Mouse (Mus musculus) MEL-GATA-1-ER (cell line): ENCODE measurements around the gene Rcn3.
A peak's percentile ranks its signal among the peaks of the same experiment; 100 is the strongest.
"Not testable (repeated sequence)": the region's sequence is repeated elsewhere in the genome, so short reads cannot be mapped to it uniquely, and the experiment has no call there.

Source experiments
- DNase-seq: peaks from one replicate; pipeline ENCODE4 v3.0.0-alpha.2; 2012; ENCODE audit warnings: low read depth; ENCODE audit errors: extremely low read depth

Rcn3 gene

DNA sequence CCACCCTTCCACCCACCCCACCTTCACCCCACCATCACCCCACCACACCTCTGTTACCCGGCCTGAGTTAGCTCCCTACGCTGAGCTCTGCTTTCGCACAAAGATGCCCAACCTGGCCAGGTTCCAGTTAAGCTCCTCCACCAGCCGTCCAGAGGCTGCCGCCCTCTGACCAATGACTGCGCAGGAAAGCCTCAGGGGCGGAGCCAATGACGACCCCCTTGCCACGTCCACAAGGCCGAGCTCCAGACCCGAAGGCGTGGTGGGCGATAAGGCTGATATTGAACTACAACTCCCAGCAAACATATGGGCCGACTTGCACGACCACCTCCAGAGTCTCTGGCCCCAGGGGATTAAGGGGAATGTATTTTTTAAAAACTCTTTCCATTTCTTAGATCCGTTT is at the start of gene Rcn3:
TSS of gene Rcn3 (minus strand) at position 174 of the 400 bp plus-strand sequence.
- DNase-seq, result peak; percentile 89

DNA sequence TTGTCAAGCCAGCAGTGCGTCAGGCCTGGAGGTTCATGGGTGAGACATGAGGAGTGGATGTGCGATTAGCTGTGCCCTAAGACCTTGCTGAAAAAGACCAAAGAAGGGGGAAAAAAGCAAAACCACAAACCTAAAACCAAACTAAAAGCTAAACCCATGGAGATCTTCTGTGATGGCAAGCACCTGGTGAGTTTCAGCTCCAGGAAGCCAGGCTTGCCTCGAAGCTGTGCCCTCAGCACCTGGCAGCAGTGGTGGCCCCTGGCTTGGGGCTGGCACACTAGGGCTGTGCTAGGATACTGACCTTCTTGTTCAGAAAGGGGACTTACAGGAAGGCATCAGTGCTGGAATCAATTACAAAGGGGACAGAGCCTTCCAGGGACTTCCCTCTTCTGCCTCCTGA is 49.3 kb upstream of the Rcn3 start:
- DNase-seq, result no peak

DNA sequence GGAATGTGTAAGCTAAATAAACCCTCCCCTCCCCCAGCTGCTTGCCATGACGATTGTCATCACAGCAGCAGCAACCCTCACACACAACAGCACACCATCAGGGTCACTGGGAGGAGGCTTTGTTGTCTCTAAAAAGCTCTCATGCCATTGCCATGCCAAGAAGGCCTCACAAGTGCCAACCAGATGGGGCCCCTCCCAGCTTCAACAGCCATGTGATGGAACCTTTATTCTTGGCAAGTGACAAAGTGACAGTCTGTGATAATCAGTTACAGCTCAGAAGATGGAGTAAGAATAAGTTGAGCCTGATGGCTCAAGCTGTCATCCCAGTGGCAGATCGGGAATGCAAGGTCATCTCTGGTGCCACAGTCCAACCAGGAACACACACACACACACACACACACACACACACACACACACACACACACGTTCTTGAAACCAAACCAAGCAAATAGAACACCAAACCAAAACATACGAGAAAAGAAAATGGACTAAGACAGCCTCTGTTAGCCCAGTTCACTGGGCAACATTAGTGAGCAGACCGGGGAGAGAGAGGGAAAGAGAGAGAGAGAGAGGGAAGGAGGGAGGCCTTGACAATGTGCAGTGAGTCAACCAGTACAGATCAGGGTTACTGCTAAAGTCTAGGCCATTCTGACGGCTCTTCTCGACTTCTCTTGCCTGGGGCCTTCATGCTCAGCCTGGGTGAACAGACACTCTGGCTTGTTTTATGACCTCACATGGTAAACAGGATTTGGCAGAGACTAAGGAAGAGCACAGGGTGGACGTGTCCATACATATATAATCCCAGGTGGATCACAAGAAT is 48.1 kb upstream of the Rcn3 start:
- no peak for DNase-seq

DNA sequence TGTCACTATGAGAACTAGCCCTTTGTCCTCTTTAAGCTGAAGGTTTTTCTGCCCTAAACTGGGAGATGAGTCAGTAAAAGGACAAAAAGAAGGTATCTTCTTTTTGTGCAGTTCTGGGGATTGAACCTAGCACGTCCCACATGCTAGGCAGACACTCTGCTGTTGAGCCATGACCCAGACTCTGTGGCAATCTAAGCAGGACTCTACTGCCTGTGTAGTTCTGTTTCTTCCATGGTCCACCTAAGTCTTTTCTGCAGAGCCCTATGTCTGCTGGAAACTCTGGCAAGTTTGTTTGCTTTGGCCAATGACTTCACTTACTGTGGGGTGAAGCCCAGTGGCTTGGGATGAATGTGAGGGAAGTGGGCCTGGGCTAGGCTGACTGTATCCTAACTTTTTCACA is 46.4 kb upstream of the Rcn3 start:
- DNase-seq, result no peak

DNA sequence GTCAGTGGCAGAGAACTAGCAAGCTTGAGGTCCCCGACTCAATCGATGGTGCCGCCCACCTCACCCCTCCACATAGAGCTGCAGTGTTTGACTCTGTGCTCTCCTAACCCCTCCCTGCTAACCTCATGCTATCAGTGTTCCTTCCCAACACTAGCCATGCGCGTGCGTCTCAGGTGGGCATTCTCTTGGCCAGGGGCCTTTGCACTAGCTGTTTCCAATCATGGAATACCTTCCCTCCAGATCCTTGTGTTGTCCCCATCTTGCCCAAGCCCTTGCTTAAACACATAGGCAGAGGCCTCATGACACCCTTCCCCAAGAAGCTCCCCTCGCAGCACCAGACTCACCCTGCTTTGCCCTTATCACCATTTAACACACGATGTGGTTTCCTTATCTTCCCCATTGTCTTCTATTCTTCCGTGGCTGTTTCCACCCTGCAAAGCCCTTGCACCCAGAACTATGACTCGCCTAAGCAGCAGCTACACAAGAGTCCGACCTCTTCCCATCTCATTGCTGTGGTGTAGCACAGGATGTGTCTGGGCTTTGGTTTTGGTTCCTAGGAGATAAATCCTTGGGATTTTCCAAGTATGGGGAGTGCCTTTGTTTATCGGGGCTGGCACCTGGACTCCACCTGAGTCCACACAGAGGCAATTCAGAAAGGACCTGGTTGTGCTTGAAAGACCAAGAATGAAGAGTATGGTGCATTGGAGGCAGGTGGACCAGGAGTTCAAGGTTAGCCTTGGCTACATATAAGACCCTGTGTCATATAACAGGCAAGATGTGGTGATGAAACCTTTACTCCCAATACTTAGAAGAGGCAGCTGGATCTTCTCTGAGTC is 45.4 kb upstream of the Rcn3 start:
- DNase-seq, result peak; percentile 99

DNA sequence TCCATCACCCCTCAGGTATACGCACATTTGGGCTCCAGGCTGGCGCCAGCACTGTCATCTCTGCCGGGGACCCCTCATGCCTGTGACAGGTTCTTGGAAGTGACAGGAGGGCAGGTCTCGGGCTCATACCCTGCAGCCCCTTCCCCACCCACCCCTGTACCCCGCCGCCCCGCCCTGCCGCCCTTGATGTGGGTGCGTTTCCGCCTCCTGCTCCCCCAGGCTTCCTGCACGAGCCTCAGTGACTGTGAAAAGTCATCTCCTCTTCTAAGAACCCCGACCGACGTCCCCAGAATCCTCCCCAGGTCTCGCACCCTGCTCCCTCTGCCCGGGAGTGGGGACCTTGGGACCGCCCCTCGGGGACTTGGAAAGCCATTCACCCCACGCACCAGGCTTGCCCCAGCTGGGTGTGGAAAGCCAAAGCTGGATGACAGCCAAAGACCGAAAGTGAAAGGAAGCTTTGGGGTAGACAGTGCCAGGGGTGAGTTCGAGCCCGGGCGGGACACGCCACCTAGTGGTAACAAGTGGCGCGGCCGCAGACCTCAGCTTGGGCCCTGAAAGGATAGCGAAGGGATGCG is 44.1 kb upstream of the Rcn3 start, which contains the start of the genes Gm45713 and Flt3l:
TSS of gene Gm45713 (minus strand) at position 239 of the 575 bp plus-strand sequence.
TSS of gene Flt3l (minus strand) at position 440 of the 575 bp plus-strand sequence.
- DNase-seq, result peak; percentile 81

DNA sequence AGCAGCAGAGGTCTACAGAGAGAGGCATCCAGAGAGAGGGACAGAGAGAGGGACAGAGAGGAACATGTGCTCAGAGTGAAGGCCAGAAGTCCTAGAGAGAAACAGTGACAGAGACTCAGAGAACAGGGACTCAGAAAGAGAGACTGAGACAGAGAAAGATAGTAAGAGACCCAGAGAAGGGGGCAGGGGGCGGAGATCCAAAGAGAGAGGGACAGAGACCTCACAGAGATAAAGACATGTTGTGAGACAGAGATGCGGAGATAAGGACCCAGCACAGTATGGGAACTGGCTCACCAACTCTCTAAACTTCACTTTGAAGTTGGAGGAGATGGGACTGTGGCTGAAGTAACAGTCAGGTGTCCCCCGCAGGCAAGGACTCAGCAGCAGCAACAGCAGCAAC is 43.3 kb upstream of the Rcn3 start:
- no peak for DNase-seq

DNA sequence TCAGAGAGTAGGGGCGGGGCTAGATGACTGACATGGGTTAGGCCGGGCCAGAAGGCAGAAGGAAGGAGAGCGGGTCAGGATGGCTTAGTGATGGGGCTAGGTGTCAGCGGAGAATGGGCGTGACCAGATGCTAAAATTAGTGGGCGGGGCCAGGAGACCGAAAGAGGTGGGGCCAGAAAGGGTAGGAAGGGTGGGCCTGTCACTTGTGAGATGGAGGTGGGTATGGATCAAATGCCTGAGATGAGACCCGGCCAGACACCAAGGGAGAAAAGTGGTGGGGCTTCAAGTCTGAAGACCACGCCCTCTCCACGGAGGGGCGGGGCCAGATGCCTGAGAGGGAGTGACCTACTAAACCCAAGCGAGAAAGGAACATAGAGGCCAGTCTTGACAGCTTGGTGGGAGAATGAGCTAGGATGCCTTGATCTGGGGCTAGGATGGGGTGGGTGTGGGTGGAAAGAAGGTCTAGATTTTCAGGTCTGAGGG is 42.6 kb upstream of the Rcn3 start:
- DNase-seq, result peak; percentile 82

DNA sequence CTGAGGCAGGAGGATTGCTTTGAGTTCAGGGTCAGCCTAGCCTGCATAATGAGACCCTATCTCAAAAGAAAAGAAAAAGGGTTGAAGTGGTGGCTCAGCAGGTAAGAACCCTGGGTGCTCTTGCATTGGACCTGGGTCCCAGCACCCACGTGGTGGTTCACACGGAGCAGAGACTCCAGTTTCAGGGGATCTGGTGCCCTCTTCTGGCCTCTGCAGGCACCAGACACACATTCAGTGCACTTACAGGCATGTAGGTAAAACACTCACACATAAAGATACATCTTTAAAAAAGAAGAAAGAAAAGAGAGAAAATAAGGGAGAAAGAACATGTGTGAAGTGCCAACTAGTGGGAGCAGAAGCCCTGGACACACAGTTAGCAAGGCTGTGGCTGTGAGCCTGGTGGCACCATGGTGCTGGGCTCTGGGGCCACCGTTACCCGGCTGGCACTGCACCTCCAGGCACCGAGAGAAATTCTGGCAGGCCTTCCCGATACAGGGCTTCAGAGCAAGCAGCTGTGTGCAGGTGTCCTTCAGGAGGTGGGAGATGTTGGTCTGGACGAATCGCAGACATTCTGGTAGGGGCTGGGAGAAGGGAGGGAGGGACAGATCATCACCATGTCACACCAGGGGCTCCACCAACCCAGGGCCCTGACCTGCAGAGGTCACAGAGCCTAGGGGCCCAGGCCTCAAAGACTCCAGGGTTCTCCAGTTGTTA is 41.6 kb upstream of the Rcn3 start:
- no peak for DNase-seq

DNA sequence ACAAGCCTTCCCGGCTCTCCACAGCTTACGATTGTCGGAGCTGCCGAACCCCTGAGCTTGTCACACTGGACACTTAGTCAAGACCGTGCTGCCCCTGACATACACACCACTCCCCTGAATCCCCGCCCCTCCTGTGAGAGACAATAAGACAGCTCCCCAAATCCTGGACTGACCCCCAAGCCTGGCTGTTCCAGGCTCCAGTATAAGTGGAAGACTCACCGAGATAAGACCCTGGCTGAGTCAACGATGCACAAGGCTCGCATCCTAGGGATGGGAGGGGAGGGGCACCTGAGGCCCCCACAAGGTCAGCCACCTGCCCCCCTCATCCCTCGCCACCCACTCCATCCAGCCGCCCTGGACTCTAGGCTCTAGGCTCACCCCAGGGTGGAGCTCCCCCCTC is 39.8 kb upstream of the Rcn3 start:
- DNase-seq, result no peak

DNA sequence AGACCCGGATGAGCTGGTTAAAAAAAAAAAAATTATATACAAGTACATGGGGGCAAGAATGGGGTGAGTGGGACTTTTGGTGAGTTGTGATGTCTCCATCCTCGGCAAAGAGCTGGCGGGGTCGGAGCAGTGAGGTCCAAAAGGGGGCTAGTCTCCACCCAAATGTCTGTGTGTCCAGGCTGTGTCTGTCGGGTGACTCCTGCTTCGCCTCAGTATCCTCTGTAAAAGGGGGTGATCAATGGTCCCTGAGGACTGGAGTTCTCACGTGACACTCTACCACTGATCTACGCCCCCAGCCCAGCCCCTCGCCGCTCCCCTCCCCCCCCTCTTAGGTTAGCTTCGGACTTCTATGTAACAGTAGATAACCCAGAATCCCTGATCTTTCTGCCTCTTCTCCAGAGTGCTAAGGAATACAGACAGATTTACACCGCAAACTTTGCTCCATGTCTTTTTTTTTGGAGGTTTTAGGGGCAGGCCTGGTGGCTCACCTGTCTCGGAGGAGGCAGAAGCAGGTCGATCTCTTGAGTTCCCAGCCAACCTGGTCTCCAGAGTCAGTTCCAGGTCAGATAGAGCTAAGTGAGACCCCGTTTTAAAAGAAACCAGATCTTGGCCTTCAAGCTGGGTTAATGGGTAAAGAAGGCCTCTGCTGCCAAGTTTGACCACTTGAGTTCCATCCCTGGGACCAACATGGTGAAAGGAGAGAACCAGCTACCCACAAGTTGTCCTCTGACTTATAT is 37.9 kb upstream of the Rcn3 start:
- DNase-seq, result no peak

DNA sequence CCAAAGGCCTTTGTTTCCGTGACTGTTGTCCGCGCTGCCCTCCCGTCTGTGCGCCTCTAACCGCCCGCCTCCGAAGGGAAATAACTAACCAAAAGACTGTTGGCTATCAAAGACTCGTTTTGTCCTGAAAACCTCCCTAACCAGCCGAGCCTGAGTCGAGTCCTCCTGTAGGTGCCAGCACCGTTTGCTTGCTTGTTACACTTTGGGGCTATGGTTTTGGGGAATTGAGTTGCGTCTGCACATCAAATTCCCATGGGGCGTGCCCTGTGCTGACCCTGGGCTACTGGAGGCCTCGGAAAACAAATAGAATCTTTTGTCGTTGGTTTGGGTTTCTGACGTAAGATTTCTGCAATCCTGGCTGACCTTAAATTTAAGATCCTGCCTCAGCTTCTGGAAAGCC is 37.3 kb upstream of the Rcn3 start:
- no peak for DNase-seq

DNA sequence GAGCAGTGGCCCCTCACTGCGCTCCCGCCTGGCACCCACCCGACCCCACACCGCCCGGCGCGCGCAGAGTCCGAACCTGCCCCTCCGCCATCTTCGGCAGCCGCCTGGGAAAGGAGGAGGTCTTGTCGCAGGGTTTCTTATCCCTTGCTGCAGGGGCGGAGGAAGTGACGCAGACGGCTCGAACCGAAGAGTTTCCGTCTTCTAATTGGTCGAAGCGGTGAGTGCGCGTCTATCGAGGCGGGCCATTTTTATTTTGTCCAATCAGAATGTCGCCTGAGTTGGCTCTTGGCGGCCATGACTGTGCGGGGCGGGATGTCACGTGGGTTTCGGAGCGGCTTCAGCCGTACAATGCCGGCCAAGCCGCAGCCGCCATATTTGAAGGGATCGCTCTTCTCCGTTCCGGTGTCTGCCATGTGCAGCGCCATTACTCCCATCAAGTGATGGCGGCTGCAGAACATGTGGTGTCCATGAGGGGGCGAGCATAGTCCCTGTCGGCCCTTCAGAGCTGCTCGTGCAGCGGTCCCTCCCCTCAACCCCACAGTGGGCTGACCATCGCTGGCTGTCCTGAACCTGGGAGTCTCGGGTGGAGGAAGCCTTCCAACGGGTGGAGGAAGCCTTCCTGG is 36.7 kb upstream of the Rcn3 start, which contains the start of gene Rpl13a:
TSS of gene Rpl13a (minus strand) at position 138 of the 623 bp plus-strand sequence.
- DNase-seq, result peak; percentile 95

DNA sequence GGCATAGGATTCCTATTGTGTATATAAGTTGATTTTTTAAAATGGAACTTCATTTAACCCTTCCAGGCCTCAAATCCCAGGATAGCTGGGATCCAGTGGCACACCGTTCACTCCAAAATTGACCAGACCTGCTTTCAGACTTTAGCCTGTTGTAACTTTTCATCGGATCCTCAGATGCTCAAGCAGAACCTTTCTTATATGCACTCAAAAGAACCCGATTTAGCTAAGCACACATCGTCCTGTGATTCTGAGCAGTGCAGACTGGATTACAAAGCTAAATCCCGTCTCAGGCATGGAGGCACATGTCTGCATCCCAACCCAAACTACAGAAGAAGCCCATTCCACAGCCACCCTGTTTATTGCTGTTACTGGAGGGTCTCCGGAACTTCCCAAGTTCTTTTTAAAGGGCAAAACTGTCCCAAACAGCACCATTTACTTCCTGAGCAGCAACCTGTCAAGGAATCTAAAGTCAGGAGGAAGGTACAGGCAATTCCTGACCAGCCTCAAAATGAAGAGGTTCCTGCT is 35.7 kb upstream of the Rcn3 start:
- no peak for DNase-seq

DNA sequence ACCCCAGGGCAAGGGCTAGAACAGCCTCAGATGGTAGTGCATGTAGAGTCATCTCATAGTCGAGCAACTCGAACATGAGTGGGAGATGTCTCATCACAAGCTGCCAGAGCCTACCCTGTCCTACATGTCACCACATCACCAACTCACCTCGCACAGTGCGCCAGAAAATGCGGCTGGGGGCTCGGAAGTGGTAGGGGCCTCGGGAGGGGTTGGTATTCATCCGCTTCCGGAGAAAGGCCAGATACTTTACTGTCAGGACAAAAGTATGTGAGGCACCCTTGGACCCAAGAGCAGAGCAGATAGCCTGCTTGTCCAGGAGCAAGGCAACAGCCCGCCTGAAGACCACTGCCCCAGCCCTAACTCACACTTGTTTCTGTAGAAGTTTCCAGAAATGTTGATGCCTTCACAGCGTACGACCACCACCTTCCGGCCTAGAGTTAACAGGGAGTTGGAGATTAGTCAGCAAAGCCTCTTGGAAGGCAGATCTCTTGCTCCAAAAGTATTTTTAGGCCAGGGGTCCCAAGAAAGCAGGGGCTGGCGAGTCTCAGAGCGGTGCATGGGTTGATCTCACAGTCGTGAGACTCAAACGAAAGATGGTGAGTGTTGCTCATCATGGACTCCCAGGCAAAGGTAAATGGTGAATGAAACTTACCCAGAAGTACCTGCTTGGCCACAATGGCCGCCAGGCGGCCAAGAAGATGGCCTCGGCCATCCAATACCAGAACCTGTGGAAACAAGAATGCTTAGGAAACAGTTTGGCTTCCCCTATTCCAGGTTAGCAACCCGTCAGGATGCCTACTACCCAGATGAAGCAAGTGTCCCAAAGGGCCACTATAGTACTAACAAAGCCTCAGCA is 35.1 kb upstream of the Rcn3 start:
- no peak for DNase-seq

DNA sequence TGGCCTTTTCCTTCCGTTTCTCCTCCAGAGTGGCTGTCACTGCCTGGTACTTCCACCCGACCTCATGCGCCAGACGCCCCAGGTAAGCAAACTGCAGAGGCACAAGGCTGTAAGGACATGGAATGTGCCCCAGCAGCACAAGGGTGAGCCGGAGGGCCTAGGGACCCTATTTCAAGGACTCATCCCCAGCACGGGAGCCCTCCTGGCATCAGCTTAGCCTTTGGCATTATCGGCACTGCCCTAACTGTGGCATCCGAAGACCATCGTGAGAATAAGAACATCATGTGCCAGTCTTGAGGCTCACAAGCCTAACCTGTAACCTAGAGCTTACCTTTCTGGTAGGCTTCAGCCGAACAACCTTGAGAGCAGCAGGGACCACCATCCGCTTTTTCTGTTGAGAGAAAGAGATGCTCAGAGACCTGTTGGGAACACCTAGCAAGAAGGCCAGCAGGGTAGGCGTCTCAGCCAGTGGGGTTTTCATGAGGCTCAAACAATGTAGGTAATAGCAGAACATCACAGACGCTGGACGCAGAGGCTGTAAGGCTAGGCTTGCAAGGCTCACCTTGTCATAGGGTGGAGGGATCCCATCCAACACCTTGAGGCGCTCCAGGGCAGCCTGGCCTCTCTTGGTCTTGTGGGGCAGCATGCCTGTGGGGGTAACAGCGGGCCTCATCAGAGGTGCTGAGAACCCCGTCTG is 34.3 kb upstream of the Rcn3 start:
- DNase-seq, result no peak

DNA sequence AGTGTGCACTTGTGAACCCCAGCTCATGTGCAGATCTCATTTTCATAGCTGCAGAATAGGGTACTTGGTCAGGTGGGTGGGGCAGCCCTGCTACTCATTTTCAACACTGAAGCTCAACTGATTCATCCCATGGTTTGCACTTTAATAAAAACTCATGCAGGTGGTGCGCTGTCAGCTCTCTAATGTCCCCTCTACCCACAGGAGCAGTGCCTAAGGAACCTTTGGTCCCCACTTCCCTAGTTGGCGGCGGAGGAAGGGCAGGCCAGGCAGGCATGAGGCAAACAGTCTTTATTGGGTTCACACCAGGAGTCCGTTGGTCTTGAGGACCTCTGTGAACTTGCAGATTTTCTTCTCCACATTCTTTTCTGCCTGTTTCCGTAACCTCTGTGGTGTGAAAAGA is 33.6 kb upstream of the Rcn3 start:
- not testable (repeated sequence) for DNase-seq

DNA sequence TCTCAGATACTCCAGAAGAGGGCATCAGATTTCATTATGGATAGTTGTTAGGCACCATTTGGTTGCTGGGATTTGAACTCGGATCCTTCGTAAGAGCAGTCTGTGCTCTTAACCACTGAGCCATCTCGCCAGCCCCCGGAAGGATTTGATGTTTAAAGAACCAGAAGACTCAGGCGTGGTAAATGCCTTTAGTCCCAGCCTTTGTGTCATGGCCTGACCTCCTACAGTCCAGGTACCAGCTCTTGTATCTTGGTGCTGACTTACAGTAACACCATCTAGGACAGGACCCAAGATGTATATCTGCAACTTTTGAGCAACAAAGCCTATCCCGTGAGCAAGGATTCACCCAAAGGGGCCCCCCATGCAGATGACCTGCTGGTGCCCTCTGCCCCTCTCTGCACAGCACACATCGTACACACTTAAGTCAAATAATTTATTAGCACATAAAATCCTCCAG is 33.2 kb upstream of the Rcn3 start:
- DNase-seq, result no peak
